Mouse (Mus musculus) lung, postnatal 10 days (tissue): ENCODE measurements at regions not wholly inside any gene's neighbourhood (a gene's known extent, or its start where the extent isn't known, plus 50 kb on each side); places are given as distances from the start of the nearest gene placed in this dataset.

Experiments used
- DNase-seq: peaks from one replicate; pipeline ENCODE4 v3.0.0; 2021

DNA sequence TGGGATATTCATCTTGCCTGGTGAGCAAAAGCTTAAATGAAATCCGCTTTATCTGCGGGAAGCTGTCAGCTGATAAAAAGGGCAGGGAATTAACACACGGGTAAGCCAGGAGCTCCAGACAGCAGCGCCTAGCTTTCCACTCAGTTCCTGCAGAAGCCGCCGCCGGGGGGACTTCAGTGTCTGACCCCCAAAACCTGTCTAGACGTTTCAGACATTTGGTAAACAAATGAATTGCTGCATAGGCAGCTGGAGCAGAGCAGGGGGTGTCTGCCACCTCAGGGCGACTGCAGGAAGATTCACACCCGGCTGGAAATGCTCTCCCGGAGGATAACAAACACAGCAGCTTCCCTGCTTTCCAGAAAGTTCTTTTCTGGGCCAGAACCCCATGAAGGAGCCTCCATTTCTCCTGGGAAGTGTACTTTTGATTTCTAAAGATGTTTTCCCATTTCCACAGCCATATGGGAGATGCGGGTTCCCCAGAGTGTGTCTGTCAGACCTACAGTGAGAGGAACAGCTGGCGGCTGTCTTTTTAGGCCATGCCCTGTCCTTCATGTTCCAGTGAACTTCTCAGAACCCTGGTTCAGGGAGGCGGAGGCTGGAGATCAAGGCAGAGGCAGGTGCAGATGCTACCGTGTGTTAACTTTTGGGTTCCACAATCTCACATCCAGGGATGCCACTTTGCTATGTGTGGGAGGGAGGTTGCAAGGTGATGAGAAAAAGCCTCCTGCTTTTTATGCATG lies 58.7 kb upstream of the Pmepa1 start:
- DNase-seq: peak; percentile 68

DNA sequence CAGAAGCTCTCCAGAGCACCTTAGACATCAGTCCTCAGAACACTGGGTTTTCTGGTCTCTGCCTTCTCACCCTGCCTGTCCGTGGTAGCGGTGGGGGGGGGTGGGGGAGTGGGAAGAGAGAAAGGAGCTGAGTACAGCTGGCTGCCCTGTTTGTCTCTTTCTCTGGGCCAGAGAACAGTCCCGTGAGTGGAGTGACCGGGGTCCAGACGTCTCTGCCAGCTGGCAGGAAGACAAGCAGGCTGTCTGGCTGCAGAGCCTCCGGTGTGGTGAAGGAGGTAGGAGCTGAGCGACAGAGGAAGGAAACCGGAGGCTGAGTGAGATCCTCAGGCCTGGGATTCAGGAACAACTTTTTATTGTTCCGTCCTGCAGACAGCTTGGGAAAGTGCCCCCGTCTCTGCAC lies 59.5 kb upstream of the Pmepa1 start:
- DNase-seq: peak; percentile 90

DNA sequence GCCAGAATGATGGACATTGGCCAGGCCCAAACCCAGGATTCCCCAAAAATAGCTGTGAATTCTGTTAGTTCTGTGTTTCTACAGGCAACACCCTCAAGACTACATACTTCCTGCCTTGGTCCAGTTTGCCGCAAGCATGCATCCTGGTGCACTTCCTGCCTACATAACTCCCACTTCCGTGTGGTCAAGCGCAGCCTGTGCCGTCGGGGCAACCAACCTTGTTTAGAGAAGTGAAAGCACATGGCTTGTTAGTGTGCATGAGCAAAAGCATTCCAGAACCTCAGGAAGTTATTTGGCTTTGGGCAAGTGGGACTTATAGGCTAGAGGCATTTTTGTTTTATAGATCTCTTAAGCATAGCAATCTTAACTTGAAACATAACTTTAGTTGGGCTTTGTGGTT lies 61.3 kb upstream of the Pmepa1 start:
- DNase-seq: peak; percentile 48

DNA sequence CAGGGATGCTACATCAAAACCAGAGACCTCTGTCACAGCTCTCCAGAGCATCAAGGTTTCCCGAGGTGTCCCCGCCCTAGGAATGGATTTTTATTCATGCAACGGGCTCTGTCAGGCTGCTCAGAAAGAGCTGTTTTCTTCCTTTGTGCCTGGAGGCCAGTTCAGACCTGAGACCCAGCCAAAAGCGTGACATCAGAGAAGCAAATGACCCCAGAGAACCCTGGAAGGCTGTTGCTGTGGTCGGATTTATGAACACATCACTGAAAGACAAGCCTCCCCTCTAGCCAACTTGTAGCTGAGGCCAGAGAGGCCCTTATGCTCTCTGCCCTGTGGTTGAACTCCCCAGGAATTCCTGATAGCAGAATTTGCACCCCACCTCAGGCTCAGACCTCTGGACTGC lies 62.3 kb upstream of the Pmepa1 start:
- peak; percentile 90 for DNase-seq

DNA sequence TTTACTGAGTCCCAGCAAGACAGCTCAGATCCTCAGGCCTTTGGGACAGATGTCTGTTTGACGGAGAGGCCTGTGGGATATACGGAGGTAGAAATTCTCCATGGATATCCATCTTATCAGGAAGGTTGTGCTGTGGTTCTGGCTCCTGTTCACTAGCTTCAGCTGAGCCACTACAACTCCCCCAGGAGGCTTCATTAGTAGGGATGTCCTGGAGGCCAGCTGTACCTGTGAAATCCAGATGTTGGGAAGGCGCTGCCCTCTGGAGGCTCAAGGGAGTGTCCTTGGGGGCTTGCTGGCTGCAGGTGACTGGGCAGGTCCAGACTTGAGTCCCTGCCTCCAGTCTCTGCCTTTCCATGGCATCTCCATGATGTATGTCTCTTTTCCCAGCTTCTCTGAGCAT lies 62.9 kb upstream of the Pmepa1 start:
- DNase-seq: no peak

DNA sequence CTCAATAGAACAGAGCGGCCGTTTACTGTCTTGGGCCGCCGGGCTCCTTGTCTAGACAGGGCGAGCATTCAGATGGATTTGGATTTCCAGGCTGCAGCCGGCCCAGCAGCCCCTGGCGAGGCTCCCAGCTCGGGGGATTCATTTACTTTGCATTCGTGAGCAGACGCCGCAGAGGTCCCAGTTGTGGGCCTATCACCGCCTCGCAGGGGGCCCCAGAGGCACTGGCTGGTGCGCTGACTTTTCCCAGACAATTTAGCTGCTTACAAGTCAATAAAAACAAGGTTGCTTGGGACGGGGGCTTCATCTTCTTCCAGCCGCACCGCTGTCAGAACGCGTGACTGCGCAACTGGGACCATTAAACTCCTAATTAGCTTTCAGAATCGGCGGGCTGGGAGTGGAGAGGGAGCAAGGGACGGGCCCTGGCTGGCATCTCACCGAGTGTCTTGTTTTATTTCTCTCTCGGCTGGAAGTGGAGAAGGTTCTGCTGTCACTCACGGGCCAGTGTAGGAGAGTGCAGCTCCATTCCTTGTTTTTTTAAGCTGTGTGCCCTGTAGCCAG lies 63.8 kb upstream of the Pmepa1 start:
- peak; percentile 74 for DNase-seq

DNA sequence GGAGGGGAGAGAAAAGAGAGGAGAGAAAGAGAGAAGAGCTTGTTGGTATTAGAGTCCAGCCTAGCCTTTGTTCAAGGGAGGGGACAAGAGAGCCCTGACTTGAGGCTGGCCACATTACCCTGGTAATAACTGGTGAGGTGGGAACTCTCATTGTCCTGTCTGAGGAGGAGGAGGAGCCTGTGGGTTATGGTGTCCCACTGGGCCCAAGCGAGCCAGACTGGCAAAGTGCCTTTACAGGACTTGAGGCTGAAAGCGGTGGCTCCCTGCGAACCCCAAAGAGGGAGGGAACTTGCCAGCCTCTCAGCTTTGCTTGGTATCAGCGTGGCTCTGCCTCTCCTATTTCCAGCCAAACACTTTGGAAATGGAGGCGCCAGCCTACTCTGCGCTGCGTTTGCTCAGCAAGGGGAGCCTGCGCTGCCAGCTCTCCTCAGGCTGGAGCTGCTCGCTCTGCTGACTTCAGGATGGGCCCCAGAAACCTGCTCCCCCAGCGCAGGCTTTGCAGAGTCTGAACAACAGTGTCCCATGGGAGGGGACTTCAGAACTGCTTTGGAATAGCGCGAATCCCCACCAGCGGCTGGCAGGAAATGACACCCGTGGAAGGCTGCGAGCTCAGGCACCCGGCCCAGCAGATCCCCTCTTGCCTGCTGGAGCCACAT lies 66.4 kb upstream of the Pmepa1 start:
- DNase-seq: peak; percentile 63

DNA sequence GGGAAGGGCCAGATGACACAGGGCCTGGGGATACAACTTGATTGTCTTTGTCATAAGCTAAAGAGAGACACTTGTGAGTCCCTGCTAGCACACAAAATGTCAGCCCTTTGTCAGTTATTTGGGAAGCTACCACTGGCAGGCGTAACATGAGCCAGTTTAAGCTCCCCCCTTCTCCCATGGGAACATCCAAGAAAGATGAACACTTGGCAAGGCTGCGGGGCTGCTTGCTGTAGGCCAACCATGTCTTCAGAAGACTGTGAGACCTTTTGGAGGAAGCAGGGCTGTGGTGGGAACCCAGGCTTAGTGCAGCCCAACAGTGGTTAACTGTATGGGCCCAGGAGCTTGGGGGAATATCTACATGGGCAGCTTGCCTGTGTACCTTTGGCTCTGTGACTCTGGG lies 67.3 kb upstream of the Pmepa1 start:
- peak; percentile 54 for DNase-seq

DNA sequence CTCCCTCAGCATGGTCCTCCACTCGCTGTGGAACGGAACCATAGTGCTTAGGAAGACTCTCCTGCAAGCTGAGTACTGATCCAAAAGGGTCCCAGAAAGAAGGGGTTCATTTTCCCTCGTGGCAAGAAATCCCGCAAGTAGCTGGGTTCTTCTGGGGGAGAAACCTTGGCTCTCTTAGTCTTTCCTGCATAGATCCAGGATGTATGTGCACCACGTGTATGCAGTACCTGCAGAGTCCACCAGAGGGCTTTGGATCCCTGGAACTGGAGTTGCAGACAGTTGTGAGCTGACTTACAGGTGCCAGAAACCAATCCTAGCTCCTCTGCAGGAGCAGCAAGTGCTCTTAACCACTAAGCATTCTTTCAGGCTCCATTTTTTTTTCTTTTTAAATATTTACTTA lies 67.9 kb upstream of the Pmepa1 start:
- DNase-seq: no peak

DNA sequence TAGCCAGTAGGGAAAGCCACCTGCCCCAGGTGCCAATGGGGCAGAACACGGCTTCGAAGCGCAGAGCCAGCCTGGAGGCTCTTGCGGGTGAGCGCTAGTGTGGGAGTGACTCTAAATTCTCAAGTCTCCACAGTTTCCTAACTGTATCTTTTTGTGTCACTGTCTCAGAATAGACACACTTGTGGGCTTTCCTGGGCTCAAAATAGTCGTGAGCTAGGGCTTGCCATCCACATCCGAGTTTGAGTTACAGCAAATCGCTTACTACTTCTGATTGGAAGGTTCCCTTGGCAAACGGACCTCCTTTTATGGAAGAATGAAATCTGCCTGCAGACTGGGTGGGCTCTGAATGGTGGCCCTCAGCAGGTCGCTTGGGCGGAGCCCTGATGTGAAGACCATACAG lies 71.0 kb upstream of the Pmepa1 start:
- no peak for DNase-seq

DNA sequence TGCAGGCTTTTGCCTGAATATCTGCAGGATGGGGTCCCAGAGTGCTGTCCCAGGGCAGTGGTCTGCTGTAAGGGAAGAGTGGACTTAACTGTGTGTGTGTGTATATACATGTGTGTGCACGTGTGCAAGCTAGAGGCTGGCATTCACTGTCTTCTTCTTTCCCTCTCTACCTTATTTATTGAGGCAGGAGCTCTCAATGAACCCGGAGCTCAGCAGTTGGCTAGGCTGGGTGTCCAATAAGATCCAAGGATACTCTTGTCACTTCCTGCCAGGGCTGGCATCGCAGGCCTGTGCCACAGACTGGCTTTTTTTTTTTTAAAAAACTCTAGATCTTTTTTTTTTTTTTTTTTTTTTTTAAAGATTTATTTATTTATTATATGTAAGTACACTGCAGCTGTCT lies 72.4 kb upstream of the Pmepa1 start:
- DNase-seq: no peak

DNA sequence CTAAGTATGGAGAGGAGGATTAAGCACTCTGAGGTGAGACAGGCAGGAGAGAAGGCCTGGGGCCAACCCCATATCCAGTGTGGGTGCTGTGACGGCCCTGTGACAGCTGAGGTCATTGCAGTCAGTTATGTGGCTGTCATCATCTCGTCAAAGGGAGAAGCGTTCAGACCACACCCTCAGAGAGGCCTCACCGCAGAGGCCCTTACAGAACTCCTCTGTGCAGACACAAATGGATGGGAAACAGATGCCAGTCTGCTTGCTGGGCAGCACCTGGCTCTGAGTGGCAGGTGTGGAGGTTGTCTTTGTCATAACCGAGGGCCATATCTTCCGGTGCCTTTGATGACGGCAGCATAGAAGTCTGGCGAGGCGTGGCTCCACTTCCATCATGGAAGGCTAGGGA lies 73.2 kb upstream of the Pmepa1 start:
- peak; percentile 9 for DNase-seq

DNA sequence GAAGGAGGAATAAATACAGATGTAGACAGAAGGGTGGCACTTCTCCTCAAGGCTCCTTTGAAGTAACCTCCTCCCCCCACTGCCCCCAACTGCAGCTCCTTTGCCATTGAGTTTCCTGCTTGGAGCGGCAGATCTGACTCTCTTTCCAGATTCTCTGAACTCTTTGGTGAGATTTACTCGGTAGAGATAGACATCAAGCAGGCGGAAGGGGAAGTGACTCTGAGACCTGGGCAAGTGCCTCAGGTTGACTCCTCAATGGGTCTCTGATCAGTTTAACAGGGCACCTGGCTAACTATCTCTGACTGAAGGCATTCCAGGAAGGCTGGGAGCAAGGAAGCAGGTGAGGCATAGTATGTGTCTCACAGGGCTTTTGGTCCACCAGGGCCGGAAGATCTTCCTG lies 73.6 kb upstream of the Pmepa1 start:
- no peak for DNase-seq

DNA sequence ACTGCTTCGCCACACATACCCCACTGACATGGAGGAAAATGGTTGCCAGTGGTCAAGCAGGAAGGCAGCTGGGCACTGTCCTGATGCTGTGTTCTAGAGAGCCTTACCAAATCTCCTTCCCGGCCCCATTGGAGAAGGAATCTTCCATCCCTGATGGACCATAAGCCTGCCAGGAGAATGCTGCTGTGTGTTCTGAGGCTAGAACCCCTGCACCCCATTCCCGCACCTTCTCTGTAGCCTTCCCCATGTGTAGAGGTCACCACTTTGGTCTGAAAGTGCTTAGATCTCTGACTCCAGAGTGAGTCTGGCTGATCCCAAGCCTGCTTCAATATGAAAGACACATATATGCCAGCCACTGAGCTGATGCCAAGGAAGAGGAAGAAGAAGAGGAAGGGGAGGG lies 74.1 kb upstream of the Pmepa1 start:
- no peak for DNase-seq

DNA sequence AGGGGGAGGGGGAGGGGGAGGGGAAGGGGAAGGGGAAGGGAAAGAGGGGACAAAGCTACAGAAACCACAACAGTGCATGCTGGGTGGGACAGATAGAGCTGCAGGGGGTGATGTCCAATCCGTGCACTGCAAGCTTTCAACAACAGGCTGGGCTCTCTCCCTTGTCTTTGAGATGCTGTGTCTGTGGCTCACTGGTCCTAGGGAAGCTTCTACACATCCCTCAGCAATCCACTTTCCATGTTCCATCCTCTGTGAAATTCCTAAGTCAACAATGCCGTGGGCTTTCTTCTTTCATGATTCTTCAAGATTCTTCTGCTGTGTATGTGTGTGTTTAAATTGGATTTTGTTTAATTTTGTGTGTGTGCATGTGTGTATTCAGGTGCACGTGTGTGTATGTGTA lies 74.5 kb upstream of the Pmepa1 start:
- no peak for DNase-seq

DNA sequence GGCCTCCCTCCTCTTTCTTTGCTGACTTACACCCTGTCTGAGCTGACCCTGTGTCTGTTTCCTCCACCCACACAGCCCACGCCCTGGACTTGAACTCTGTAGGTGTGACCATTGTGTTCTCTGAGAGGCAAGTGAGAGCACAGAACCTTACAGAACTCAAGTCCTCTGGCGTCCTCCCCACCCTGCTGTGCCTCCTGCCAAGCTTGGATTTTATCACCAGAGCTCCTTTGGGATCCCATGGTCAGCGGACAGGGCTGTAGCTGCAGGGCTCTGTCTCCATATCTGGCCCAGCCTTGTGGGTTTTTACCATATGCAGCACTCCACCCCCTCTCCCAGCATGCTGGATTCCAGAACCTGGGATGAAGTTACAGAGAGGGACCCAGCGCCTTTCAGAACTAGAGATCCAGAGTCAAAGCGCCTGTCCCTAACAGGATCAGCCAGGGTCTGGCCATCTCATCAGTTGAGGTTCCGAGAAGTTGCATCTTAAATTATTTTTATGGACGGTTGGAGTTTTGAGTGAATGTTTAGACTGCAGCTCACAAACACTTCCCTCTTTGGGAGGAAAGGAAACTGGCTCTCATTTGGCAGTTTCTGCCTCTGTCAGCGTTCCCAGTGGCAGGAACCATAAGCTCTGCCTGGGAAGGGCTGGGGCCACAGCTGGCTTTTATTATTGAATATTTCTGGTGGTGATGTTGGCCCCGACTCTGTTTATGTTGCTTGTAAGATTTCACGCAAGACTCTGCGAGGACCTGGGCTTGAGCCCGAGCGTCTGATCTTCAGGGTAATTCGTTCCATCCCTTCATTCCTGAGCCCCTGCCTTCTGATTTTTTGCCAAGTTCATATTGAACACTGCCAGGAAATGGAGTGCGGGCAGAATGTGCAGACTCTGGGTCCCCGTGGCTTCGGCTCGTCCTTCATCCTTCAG lies 75.8 kb upstream of the Pmepa1 start:
- peak; percentile 90 for DNase-seq

DNA sequence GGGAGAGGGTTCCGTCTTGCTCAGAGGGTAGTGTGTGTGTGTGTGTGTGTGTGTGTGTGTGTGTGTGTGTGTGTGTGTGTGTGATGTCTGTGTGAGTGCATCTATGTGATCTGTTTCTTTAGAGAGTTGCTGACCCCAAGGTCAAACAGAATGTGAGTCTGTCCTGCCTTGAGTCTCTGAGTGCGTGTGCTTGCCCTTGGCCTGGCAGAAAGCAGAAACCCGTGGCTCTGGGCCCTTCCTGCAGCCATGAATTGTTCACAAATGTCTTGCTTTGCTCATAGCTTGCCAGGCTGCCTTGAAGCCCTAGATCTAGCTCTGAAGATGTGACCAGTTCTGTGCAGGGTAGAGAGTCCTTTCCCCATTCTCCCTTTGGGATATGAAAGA lies 76.4 kb upstream of the Pmepa1 start:
- DNase-seq: no peak

DNA sequence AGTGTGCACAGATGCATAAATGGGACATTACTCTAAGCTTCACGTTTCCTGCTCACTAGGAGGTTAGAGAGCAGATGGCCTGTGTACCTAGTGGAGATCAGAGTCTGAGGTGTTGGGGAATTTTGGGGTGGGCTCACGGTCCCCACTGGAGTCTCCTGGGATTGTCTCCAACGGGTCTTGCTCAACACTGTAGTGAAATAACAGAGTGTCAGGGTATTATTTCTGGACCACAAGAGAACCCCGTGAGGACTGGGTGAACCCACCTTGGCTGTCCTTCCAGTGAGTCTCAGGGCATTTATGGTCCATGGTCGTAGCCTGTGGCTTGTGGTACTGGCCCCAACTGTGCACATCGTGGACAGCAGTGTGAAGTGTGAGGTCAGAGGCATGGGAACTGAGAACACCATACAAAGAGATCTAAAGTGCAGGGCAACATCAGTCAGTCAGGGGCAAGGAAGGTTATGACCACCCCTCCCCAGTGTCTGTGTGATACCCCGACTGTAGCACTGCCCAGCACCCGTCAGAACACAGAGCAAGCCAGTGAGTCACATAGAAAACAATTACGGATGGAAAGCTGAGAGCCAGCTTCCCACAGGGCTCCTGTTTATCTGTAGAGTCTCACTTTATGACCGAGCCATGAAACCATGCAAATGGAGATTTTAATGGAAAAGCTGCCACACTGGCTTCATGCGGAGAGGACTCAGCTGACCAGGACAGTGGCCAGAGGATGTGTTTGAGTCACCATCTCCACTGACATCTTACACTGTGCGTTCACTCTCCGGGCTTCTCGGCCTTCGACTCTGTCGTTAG lies 77.3 kb upstream of the Pmepa1 start:
- peak; percentile 57 for DNase-seq

DNA sequence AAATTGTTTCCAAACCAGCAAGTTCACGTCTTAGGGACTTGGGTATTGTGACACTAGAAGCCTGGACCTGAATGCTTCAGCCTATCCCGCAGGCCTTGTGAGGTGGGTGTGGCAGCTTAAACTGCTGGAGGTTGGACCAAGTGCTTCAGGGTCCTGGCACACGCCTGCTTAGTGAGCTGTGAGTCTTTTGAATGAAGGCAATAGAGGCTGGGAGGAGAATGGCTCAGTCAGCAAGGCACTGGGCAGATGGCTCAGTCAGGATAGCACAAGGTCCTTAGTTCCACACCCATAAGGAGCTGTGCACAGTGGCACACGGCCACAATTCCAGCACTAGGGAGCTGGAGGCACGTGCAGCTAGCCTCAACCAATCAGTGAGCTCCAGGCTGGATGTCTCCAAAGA lies 80.5 kb upstream of the Pmepa1 start:
- DNase-seq: no peak

DNA sequence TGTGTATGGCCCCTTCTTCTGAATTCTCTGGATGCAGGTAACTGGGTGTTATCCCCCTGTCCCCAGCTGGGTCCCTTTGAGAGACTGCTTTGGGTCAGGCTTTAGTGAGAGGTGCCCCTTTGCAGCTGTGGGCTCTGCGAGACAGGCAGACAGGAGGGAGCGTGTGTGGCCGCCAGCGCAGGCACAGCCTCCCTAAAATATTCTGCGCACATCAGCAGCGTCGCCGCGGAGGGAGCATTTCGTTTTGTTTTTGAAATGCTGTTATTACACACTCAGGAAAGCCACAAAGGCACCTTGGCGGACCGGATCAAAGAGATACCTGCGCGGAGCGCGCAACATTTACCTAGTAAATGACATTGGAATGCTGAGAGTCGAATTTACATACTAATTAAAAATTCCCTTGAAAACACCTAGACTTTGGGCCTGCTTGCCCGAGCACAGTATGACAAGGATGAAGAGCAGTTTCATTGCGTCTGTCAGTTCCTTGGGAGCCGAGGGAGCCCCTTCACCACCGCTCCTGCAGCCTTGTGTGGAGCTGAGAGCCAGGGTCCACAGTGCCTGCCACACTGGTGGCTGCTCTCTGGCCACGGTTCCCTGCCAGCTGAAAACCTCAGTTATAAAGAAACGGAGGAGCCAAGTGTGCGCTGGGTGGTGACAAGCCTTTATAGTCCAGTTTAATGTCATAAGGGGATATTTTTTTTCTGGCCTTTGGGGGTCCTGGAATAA lies 89.3 kb upstream of the Pmepa1 start:
- DNase-seq: no peak

DNA sequence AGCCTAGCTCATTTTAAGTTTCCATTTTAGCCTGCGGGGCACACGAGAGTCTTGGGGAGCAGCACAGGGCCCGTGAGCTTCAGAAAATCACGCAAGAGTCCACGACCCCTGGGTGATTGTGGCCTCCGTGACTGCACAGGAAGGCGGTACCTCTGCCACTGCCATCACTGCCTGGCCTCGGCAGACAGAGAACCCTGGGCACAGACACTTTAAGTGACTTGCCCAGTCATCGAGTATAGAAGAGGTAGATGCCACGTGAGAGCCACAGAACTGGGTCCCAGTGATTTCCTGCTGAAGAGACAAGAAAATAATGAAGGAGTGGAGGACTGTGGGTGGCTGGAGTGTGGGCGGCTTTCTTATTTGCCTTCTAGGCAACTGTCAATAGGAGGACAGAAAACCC lies 90.4 kb upstream of the Pmepa1 start:
- DNase-seq: no peak

DNA sequence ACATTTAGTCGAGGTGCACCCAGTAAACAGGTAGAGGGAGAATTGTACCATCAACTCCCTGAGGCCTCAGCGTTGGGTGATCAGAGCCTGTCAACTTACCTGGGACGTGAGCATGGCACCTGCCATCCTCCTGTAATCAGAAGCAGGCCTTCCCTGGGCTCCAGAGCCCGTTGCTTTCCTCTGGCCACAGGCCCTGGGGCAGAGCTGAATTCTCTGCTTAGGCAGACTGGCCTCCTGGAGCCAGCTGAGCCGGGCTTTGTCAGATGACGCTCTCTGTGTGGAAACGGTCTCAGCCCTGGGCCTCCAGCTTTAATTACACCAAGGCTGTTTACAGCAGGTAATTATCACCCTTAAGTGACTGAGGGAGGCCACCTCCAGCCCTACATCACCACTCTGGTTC lies 92.6 kb upstream of the Pmepa1 start:
- DNase-seq: no peak
